Mouse (Mus musculus): ENCODE results near the gene Sel1l. TPM values are rescaled to one million over a fixed set of nuclear protein-coding genes. Genes with fewer than 3 reads are reported as not detected.
"Not testable (repeated sequence)": the region's sequence is repeated elsewhere in the genome, so short reads cannot be mapped to it uniquely, and the experiment has no call there.

Sel1l gene
- polyA plus RNA-seq, 1 experiment, result 15.8 TPM

DNA sequence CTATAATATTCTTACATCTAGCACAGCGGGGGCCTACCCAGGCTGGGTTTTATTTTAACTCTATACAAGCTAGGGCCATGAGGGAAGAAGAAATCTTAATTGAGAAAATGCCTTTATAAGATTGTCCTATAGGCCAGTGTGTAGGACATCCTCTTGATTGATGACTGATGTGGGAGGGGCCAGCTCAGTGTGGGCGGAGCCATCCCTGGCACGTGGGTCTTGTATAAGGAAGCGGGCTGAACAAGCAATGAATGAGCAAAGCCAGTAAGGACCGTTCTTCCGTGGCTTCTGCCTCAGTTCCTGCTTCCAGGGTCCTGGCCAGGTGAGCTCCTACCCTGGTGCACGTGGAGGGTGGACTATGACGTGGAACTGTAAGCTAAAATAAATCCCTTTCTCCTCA, 55.7 kb downstream of the Sel1l start:
- Histone ChIP-seq H3K27me3 (ENCODE audit: control insufficient read depth, insufficient read depth, low read length) (no peaks in the 10 kb centered on the region), H3K4me1 (ENCODE audit: control insufficient read depth, insufficient read depth, low read length) (peaks cover 8% of the 10 kb centered on the region), H3K4me3 (ENCODE audit: control insufficient read depth, low read depth, low read length) (no peak overlapping the region), H3K36me3 (ENCODE audit: control insufficient read depth, insufficient read depth, low read length) (no peaks in the 10 kb centered on the region), H3K27ac (ENCODE audit: control insufficient read depth, insufficient read depth, low read depth, low read length) (no peak overlapping the region)
- TF ChIP-seq CTCF (IDR thresholded peaks at IDR 0.05; ENCODE audit: control insufficient read depth, insufficient read depth, insufficient replicate concordance, low read depth, low read length) (no peak), POLR2A (IDR thresholded peaks at IDR 0.05; ENCODE audit: control insufficient read depth, low read depth, low read length) (no peak)

DNA sequence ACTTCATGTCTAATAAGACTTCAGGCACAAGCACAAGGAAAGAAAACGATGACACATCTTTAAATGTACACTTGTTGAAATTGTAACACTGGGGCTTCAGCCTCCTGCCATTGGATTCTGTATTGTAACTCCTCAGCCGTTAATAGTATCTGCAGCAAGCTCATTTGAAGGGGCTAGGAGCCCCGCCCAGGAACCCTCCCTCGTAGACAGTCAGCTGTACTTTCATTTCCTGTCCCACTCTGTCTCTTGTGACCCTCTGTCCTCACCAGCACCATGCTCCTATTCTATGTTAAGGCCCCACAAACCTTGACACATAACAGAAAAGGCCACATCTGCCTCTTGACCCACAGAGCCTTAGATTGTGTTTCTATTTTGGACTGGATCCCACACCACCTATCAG, 57.1 kb downstream of the Sel1l start:
- Histone ChIP-seq H3K4me1 (ENCODE audit: control insufficient read depth, insufficient read depth, low read length) (peaks cover 8% of the 10 kb centered on the region), H3K4me3 (ENCODE audit: control insufficient read depth, low read depth, low read length) (no peak overlapping the region), H3K27me3 (ENCODE audit: control insufficient read depth, insufficient read depth, low read length) (no peaks in the 10 kb centered on the region), H3K27ac (ENCODE audit: control insufficient read depth, insufficient read depth, low read depth, low read length) (no peak overlapping the region), H3K36me3 (ENCODE audit: control insufficient read depth, insufficient read depth, low read length) (no peaks in the 10 kb centered on the region)
- no peak for TF ChIP-seq POLR2A (IDR thresholded peaks at IDR 0.05; ENCODE audit: control insufficient read depth, low read depth, low read length)
- no peak for TF ChIP-seq CTCF (IDR thresholded peaks at IDR 0.05; ENCODE audit: control insufficient read depth, insufficient read depth, insufficient replicate concordance, low read depth, low read length)

DNA sequence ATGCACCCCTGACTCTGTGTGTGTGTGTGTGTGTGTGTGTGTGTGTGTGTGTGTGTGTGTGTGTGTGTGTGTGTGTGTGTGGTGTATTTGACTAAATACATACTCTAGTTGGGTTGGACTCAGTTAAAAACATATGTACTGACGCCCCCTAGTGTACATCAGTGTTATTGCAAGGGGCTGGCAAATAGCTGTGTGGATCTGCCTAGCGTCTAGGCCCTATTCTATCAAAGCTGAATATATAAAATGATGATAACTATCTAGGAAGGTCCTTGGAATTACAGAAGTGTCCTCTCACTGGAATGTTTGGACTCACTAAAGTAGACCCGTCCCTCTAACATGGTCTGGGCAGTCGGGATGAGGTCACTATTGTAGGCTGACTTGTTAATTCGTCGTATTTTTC, 59.2 kb downstream of the Sel1l start:
- TF ChIP-seq CTCF (IDR thresholded peaks at IDR 0.05; ENCODE audit: control insufficient read depth, insufficient read depth, insufficient replicate concordance, low read depth, low read length) (peak; percentile 6; the same call in 1 of the 2 replicates), POLR2A (IDR thresholded peaks at IDR 0.05; ENCODE audit: control insufficient read depth, low read depth, low read length) (no peak)
- Histone ChIP-seq H3K4me1 (ENCODE audit: control insufficient read depth, insufficient read depth, low read length) (peaks cover 11% of the 10 kb centered on the region), H3K27me3 (ENCODE audit: control insufficient read depth, insufficient read depth, low read length) (no peaks in the 10 kb centered on the region), H3K36me3 (ENCODE audit: control insufficient read depth, insufficient read depth, low read length) (no peaks in the 10 kb centered on the region), H3K4me3 (ENCODE audit: control insufficient read depth, low read depth, low read length) (no peak overlapping the region), H3K27ac (ENCODE audit: control insufficient read depth, insufficient read depth, low read depth, low read length) (no peak overlapping the region)

DNA sequence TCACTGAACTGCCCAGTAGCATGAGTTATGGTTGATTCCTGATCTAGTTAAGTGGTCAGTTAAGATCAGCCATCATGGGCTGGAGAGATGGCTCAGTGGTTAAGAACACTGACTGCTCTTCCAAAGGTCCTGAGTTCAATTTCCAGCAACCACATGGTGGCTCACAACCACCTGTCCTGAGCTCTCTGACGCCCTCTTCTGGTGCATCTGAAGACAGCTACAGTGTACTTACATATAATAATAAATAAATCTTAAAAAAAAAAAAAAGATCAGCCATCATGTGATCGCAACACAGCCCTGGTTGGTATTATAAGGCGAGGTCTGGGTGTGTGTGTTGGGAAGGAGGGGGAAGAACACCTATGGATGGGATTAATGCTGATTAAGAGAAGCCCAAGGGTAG, 60.5 kb downstream of the Sel1l start:
- not testable (repeated sequence) for H3K27ac ChIP-seq (ENCODE audit: control insufficient read depth, insufficient read depth, low read depth, low read length); H3K4me3 ChIP-seq (ENCODE audit: control insufficient read depth, low read depth, low read length); H3K27me3 ChIP-seq (ENCODE audit: control insufficient read depth, insufficient read depth, low read length); H3K36me3 ChIP-seq (ENCODE audit: control insufficient read depth, insufficient read depth, low read length)
- peaks cover 10% of the 10 kb centered on the region for H3K4me1 ChIP-seq (ENCODE audit: control insufficient read depth, insufficient read depth, low read length)

DNA sequence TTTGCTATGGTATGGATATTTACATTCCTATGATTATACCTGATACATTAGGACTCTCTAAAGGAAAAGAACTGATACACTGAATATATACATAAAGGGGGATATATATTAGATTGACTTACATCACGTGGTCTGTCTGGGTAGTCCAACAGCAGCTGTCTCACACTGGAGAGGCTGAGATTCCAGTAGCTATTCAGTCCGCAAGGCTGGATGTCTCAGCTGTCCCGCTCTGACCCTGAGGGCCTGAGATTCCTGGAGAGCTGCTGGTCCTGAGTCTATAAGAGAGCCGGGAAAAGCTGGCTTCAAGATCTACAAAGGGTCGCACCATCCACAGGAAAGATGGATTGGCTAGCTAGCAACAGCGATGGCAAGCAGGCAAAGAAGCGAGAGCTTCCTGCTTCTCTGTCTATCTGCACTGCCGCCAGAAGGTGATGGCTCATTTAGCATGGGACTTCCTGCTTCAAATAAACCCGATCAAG, 61.0 kb downstream of the Sel1l start, which contains the start of gene Ston2:
Ston2 (minus strand) TSS at position 429 of the 479 bp plus-strand sequence.
- no peaks in the 10 kb centered on the region for H3K36me3 ChIP-seq (ENCODE audit: control insufficient read depth, insufficient read depth, low read length)
- H3K27ac ChIP-seq (ENCODE audit: control insufficient read depth, insufficient read depth, low read depth, low read length), result no peak within 1 kb of the TSS
- no peak within 1 kb of the TSS for H3K4me3 ChIP-seq (ENCODE audit: control insufficient read depth, low read depth, low read length)
- no peaks in the 10 kb centered on the region for H3K27me3 ChIP-seq (ENCODE audit: control insufficient read depth, insufficient read depth, low read length)
- H3K4me1 ChIP-seq (ENCODE audit: control insufficient read depth, insufficient read depth, low read length), result peaks cover 8% of the 10 kb centered on the region
- TF ChIP-seq POLR2A (IDR thresholded peaks at IDR 0.05; ENCODE audit: control insufficient read depth, low read depth, low read length) (no peak), CTCF (IDR thresholded peaks at IDR 0.05; ENCODE audit: control insufficient read depth, insufficient read depth, insufficient replicate concordance, low read depth, low read length) (no peak)

DNA sequence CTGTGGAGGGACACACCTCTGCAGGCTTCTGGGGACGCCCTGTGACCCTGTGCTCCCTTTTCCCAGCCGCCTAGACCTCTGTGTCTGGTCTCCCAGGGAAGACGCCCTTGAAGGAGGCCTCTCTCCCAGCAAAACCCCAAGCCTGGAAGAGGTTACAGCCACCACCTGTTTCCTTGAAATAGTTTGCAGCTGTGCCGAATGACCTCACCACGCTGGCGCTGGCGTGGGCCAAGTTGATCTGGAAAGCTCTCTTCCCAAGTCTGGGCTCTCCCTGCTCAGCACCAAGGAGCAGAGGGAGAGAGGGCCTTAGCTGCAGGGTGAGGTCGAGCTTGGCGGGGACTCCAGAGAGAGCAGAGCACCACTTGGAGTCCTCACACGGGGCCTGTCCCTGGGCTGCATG, 62.6 kb downstream of the Sel1l start:
- Histone ChIP-seq H3K27me3 (ENCODE audit: control insufficient read depth, insufficient read depth, low read length) (no peaks in the 10 kb centered on the region), H3K36me3 (ENCODE audit: control insufficient read depth, insufficient read depth, low read length) (no peaks in the 10 kb centered on the region), H3K27ac (ENCODE audit: control insufficient read depth, insufficient read depth, low read depth, low read length) (no peak overlapping the region), H3K4me3 (ENCODE audit: control insufficient read depth, low read depth, low read length) (no peak overlapping the region), H3K4me1 (ENCODE audit: control insufficient read depth, insufficient read depth, low read length) (peaks cover 8% of the 10 kb centered on the region)
- TF ChIP-seq POLR2A (IDR thresholded peaks at IDR 0.05; ENCODE audit: control insufficient read depth, low read depth, low read length) (no peak), CTCF (IDR thresholded peaks at IDR 0.05; ENCODE audit: control insufficient read depth, insufficient read depth, insufficient replicate concordance, low read depth, low read length) (no peak)

DNA sequence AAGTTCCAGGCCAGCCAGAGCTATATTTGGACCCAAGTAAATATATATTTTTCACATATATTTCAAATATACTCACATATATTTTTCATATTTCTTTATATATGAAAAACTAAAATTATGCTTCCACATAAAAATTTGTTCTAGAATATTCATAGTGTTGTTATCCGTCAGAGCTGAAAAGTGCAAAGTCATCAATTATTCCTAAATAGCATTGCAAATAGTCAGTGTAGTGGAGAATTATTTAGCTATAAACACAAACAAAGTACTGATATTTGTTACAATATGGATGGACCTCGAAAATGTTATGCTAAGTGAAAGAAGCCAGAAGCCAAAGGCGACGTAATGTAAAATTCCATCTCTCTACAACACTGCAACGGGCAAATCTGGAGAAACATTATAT, 67.5 kb downstream of the Sel1l start:
- no peak overlapping the region for H3K27ac ChIP-seq (ENCODE audit: control insufficient read depth, insufficient read depth, low read depth, low read length)
- TF ChIP-seq POLR2A (IDR thresholded peaks at IDR 0.05; ENCODE audit: control insufficient read depth, low read depth, low read length), result no peak
- H3K4me1 ChIP-seq (ENCODE audit: control insufficient read depth, insufficient read depth, low read length), result peaks cover 10% of the 10 kb centered on the region
- no peaks in the 10 kb centered on the region for H3K36me3 ChIP-seq (ENCODE audit: control insufficient read depth, insufficient read depth, low read length)
- no peak overlapping the region for H3K4me3 ChIP-seq (ENCODE audit: control insufficient read depth, low read depth, low read length)
- no peaks in the 10 kb centered on the region for H3K27me3 ChIP-seq (ENCODE audit: control insufficient read depth, insufficient read depth, low read length)

DNA sequence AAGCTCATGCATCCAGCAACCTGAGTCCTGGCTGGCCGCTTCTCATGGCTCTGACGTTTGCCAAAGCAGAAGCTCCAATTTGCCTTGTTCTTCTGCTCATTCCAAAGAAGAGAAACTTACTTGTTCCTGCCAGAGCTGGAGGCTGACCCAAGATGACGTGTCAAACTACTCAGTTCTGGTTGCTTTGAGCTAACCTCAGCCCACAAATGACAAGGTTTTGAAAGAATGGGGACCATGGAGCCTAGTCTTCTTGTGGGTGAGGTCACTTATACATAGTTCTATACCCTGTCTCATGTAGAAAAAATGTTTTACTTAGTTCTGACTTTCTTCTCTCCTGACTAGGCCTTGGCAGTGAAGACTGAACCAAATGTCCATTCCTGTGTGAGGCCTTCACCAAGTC, 68.4 kb downstream of the Sel1l start:
- Histone ChIP-seq H3K27me3 (ENCODE audit: control insufficient read depth, insufficient read depth, low read length) (no peaks in the 10 kb centered on the region), H3K4me1 (ENCODE audit: control insufficient read depth, insufficient read depth, low read length) (peaks cover 8% of the 10 kb centered on the region), H3K27ac (ENCODE audit: control insufficient read depth, insufficient read depth, low read depth, low read length) (no peak overlapping the region), H3K4me3 (ENCODE audit: control insufficient read depth, low read depth, low read length) (no peak overlapping the region), H3K36me3 (ENCODE audit: control insufficient read depth, insufficient read depth, low read length) (no peaks in the 10 kb centered on the region)
- no peak for TF ChIP-seq CTCF (IDR thresholded peaks at IDR 0.05; ENCODE audit: control insufficient read depth, insufficient read depth, insufficient replicate concordance, low read depth, low read length)
- TF ChIP-seq POLR2A (IDR thresholded peaks at IDR 0.05; ENCODE audit: control insufficient read depth, low read depth, low read length), result no peak

Data from testis, adult 2 months (tissue).